Mouse (Mus musculus) stomach, embryonic 14.5 days (tissue): ENCODE measurements around the gene Rabl2. TPM values are rescaled to one million over a fixed set of nuclear protein-coding genes. Genes with fewer than 3 reads are reported as not detected.

Experiments
- ATAC-seq: fragments of 200-750 bp; cut with Nextera tagmentation; 2 replicates; pipeline ENCODE4 v1.8.0; 2017; ENCODE audit warnings: low read depth, moderate TSS enrichment; ENCODE audit not compliant: insufficient number of reproducible peaks, insufficient read depth, low FRiP score
- H3K27ac ChIP-seq: fragments of 300-500 bp; sonication (generic); 2 replicates; pipeline ENCODE4 v1.5.1; 2014; ENCODE audit warnings: mild to moderate bottlenecking, low read length, moderate library complexity, mixed read lengths
- H3K27me3 ChIP-seq: fragments of 300-500 bp; sonication (generic); 2 replicates; pipeline ENCODE4 v1.6.1; 2014; ENCODE audit warnings: low read length, control low read depth, mixed read lengths; ENCODE audit not compliant: control insufficient read depth, insufficient read depth
- H3K36me3 ChIP-seq: fragments of 300-500 bp; sonication (generic); 2 replicates; pipeline ENCODE4 v1.6.1; 2014; ENCODE audit warnings: mild to moderate bottlenecking, control low read depth, low read length, moderate library complexity, mixed read lengths; ENCODE audit not compliant: control insufficient read depth, insufficient read depth
- H3K4me1 ChIP-seq: fragments of 300-500 bp; sonication (generic); 2 replicates; pipeline ENCODE4 v1.6.1; 2014; ENCODE audit warnings: low read length, control low read depth, mixed read lengths; ENCODE audit not compliant: control insufficient read depth, insufficient read depth
- H3K4me2 ChIP-seq: fragments of 300-500 bp; sonication (generic); replicated peaks from 2 replicates; pipeline ENCODE4 v1.6.1; 2014; ENCODE audit warnings: low read depth, low read length, control low read depth
- H3K4me3 ChIP-seq: fragments of 300-500 bp; sonication (generic); 2 replicates; pipeline ENCODE4 v1.5.1; 2014; ENCODE audit warnings: low read depth, low read length, control low read depth
- H3K9ac ChIP-seq: fragments of 300-500 bp; sonication (generic); replicated peaks from 2 replicates; pipeline ENCODE4 v1.6.1; 2014; ENCODE audit warnings: low read depth, mild to moderate bottlenecking, control low read depth, low read length, moderate library complexity, mixed read lengths
- H3K9me3 ChIP-seq: fragments of 300-500 bp; sonication (generic); 2 replicates; pipeline ENCODE4 v1.6.1; 2016; ENCODE audit warnings: low read depth, low read length, control low read depth; ENCODE audit not compliant: control insufficient read depth
- WGBS: fragments of 180-500 bp; shearing (Covaris S2); extraction: QIAGEN DNeasy Blood & Tissue Kit; methylation state at CpG from one replicate; pipeline ENCODE4 v1.1.7; 2014; 5-methylcytosine and 5-hydroxymethylcytosine counted together
- polyA plus RNA-seq: library from polyadenylated mRNA; unstranded; fragments of >200 nt; fragmentation: Nextera tagmentation; extraction: Ambion mirVana; gene quantifications from 2 replicates; pipeline ENCODE4 v1.2.1, GENCODE M21; 2014

Gene Rabl2
- 52.6 and 52.8 TPM in 2 replicates for polyA plus RNA-seq

DNA sequence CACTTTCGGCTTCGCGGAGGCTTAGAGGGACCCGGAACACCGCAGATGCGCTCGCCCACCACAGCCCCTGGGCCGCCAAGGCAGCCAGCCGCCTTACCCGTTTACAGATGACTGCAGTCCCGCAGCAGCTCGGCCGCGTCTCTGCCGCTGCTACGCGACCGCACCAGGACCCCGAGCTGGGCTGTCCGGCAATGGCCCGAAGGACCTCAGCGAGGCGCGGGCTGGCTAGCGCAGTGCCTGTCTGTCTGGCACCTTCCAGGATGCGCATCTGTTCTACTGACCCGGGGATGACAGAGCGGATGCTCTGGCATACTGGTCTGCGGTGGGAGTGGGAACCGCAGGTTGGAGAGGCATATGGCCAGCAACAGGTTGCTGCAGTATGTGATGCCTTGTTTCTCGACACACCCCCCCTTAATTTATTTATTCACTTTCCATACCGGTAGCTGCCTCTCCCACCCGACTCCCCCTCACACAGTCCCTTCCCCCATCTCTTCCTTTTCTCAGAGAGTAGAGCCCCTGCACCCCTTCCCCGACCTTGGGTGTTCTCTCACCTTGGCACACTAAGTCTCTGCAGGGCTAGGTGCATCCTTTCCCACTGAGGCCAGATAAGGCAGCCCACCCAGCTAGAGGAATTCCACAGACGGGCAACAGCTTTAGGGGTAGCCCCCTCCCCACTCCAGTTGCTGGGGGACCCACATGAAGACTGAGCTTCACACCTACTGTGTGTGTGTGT, at the start of gene Rabl2:
Gene Rabl2 (minus strand): TSS at position 201 of the 733 bp plus-strand sequence.
- WGBS = 1% methylated on average over 35 of the region's 35 CpGs
- peak within 1 kb of the TSS; percentile 84 for H3K4me3 ChIP-seq
- H3K36me3 ChIP-seq = peaks cover 4% of the 10 kb centered on the region
- H3K27ac ChIP-seq = no peak within 1 kb of the TSS
- H3K9ac ChIP-seq = peak within 1 kb of the TSS; percentile 67
- peak; percentile 92 for ATAC-seq
- H3K9me3 ChIP-seq = no peaks in the 10 kb centered on the region
- H3K4me1 ChIP-seq = 0 out of 2 replicates have a peak, but pooled peaks cover 9% of the 10 kb centered on the region
- peak within 1 kb of the TSS; percentile 74 for H3K4me2 ChIP-seq
- H3K27me3 ChIP-seq = no peaks in the 10 kb centered on the region

DNA sequence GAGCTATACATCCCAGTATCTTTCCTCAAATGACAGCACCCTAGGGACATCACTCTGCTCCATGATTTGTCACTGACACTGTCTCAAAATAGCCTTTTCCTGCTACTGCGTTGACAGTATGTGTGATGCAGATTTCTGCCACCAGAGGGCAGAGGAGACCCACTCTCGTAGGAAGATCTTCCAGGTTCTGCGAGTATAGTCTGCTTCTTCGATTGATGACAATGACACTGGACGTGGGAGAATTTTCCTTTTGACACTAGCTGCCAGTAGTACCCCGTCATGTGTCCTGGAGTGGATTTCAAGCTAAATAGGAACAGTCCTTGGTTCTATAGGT, 31.9 kb upstream of the Rabl2 start:
- Histone ChIP-seq H3K4me3 (no peak overlapping the region), H3K36me3 (no peaks in the 10 kb centered on the region), H3K4me2 (no peak overlapping the region), H3K4me1 (no peaks in the 10 kb centered on the region), H3K27me3 (no peaks in the 10 kb centered on the region), H3K9ac (no peak overlapping the region), H3K9me3 (no peaks in the 10 kb centered on the region), H3K27ac (no peak overlapping the region)
- ATAC-seq = no peak
- 12% methylated on average over 6 of the region's 6 CpGs for WGBS

DNA sequence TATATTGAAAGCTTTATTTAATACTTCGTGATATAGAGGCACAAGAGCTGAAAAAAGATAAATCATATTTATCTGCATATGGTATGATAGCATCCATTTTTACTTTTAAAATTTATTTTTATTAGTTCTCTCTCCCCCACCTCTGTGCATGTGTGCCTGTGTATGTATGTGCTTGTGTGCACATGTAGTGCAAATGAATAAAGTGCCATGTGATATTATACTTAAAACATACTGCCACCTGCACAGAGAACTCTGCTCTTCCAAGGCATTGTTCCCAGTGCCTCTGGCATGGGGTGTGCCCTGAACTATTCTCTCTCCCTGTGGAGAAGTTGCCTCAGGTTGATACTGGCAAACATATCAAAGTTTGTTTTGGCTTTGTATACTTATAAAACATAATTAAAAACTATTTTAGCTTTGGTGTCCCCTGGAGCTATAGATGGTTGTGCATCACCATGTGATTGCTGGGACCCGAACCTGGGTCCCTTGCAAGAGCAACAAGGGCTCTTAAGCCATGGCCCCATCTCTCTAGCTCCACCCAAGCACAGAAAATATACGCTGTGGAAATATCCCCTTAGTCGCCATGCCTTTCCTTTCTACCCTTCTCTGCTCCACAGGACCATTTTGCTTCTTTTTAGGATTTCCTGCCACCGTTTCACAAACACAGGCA, 31.4 kb upstream of the Rabl2 start:
- Histone ChIP-seq H3K4me3 (no peak overlapping the region), H3K4me2 (no peak overlapping the region), H3K27me3 (no peaks in the 10 kb centered on the region), H3K4me1 (no peaks in the 10 kb centered on the region), H3K27ac (no peak overlapping the region), H3K9ac (no peak overlapping the region), H3K9me3 (no peaks in the 10 kb centered on the region), H3K36me3 (no peaks in the 10 kb centered on the region)
- no peak for ATAC-seq
- 62% methylated on average over 5 of the region's 5 CpGs for WGBS

GRCm38 (mm10) chr15:89622312-89622958, 30.7 kb upstream of the Rabl2 start:
- Histone ChIP-seq H3K27me3 (no peaks in the 10 kb centered on the region), H3K36me3 (no peaks in the 10 kb centered on the region), H3K4me3 (no peak overlapping the region), H3K27ac (no peak overlapping the region), H3K4me2 (no peak overlapping the region), H3K4me1 (no peaks in the 10 kb centered on the region), H3K9me3 (no peaks in the 10 kb centered on the region), H3K9ac (no peak overlapping the region)
- ATAC-seq = no peak
- 72% methylated on average over 12 of the region's 12 CpGs for WGBS

- Histone ChIP-seq H3K9me3 (no peaks in the 10 kb centered on the region), H3K4me3 (no peak overlapping the region), H3K4me1 (no peaks in the 10 kb centered on the region), H3K36me3 (no peaks in the 10 kb centered on the region), H3K27me3 (no peaks in the 10 kb centered on the region), H3K4me2 (no peak overlapping the region), H3K27ac (no peak overlapping the region), H3K9ac (no peak overlapping the region)
- WGBS = 83% methylated on average over 9 of the region's 9 CpGs
- no peak for ATAC-seq
Measured at GRCm38 (mm10) chr15:89607888-89608287, 16.2 kb upstream of the Rabl2 start.

DNA sequence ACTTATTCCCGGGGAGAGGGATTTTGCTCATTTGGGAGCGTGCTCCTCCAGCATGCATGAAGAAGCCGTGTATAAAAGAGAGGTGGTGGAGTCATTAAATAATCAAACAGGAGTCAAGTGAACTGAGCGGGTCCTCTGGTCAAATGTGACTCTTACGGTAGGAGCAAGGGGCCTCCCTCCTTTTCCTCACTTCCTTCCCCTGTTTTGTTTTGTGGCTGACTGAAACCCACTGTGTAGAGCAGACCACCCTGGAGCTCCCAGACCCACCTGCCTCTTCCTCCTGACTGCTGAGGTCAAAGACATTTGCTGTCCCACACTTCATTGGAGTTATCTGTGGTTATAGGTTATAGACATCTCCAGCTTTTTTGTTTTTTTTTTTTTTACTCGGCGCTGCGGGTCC, 15.8 kb upstream of the Rabl2 start:
- WGBS = 81% methylated on average over 8 of the region's 8 CpGs
- Histone ChIP-seq H3K4me1 (no peaks in the 10 kb centered on the region), H3K36me3 (no peaks in the 10 kb centered on the region), H3K27me3 (no peaks in the 10 kb centered on the region), H3K27ac (no peak overlapping the region), H3K9ac (no peak overlapping the region), H3K4me3 (no peak overlapping the region), H3K4me2 (no peak overlapping the region), H3K9me3 (no peaks in the 10 kb centered on the region)
- ATAC-seq = no peak

DNA sequence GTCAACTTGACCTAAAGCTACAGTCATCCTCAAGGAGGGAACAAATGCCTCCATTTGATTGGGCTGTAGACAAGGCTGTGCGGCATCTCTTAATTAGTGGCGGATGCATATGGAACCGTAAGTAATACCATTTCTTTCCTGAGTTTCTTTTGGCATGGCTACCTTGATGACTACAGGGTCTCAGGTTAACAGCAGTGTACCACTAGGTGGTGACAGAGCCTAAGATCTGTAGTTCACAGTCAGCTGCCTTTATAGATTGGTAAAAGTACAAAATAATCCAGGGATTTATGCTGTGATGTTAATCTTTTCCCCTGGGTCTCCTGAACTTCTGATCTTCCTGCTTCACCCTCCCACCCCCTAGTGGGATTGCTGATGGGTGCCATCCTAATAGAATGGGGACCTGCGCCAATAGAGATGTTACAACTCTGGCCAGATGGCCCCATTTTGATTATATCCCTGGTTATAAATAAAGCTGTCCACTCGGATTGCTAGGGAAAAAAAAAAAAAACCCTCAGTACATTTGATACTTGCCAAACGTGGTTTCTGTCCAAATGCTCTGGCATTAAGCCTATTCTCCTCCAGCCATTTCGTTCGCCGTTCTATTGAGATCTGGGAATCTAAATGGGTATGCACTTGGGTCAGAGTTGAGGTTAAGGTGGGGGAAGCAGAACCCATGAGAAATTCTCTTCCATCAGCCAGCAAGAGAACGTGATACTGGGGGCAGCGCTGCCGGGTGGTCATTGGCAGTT, 14.3 kb upstream of the Rabl2 start:
- Histone ChIP-seq H3K4me3 (no peak overlapping the region), H3K4me1 (no peaks in the 10 kb centered on the region), H3K9ac (no peak overlapping the region), H3K27ac (no peak overlapping the region), H3K9me3 (no peaks in the 10 kb centered on the region), H3K27me3 (no peaks in the 10 kb centered on the region), H3K4me2 (no peak overlapping the region), H3K36me3 (no peaks in the 10 kb centered on the region)
- 72% methylated on average over 12 of the region's 12 CpGs for WGBS
- no peak for ATAC-seq

DNA sequence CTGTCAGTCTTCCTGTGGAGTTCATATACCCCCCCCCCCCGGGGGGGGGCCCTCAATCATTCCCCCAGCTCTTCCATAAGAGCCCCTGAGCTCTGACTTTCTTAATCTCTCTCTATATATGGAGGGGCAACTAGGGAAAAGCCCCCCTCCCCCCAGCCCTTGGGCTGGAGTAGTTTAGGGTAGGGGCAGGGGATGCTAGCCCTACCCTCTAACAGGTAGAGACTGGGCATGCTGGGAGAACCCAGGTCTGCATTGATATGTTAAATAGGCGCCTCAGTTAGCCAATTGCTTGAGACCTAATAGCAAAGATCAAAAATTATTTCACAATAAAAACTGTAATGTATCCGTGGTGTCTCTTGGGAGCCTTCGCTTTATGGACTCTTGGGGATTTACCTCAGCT, 825 bp upstream of the Rabl2 start:
- Histone ChIP-seq H3K4me2 (peak overlapping the region; percentile 74), H3K4me1 (0 out of 2 replicates have a peak, but pooled peaks cover 9% of the 10 kb centered on the region), H3K27me3 (no peaks in the 10 kb centered on the region), H3K4me3 (no peak overlapping the region; the same call in 1 of the 2 replicates), H3K9ac (no peak overlapping the region), H3K9me3 (no peaks in the 10 kb centered on the region), H3K27ac (no peak overlapping the region), H3K36me3 (peaks cover 4% of the 10 kb centered on the region; the same call in 1 of the 2 replicates)
- WGBS = 46% methylated on average over 4 of the region's 4 CpGs
- ATAC-seq = peak; percentile 8; the same call in 1 of the 2 replicates
